ENCODE assay signal across 12 mouse cellular contexts in genomic region chr17:30116226-30116625, GRCm38 (mm10).
DNase-seq lines count a peak whose midpoint lies in the region; ATAC-seq lines count a peak whose summit lies in the region.
"Had no signal": no experiment of that assay in that cellular context is flagged by ENCODE, and none has a peak within 500 bp of the region (broad histone marks: within the 10 kb centered on the region; RNA-seq: fewer than 3 reads in every experiment).

No protein-coding gene starts in this region.

- H3K27ac ChIP-seq in hindbrain, embryonic 13.5 days: peak overlapping the region; percentile 35
- H3K27ac ChIP-seq in hindbrain, embryonic 11.5 days (ENCODE audit: low read depth, low read length): no peak overlapping the region
- no peak overlapping the region for H3K27ac ChIP-seq in hindbrain, embryonic 16.5 days (ENCODE audit: low read depth, low read length)
- H3K27ac ChIP-seq in kidney, embryonic 14.5 days (ENCODE audit: low read depth, low read length): no peak overlapping the region
- H3K27ac ChIP-seq: stomach, embryonic 15.5 days had no signal

- no peaks in the 10 kb centered on the region for H3K36me3 ChIP-seq in hindbrain, embryonic 13.5 days
- no peaks in the 10 kb centered on the region for H3K36me3 ChIP-seq in hindbrain, embryonic 11.5 days (ENCODE audit: control insufficient read depth, insufficient read depth, low read length)
- no peaks in the 10 kb centered on the region for H3K36me3 ChIP-seq in hindbrain, embryonic 16.5 days (ENCODE audit: control insufficient read depth, insufficient read depth, low read length)
- H3K36me3 ChIP-seq in kidney, embryonic 14.5 days (ENCODE audit: control insufficient read depth, insufficient read depth, low read length): no peaks in the 10 kb centered on the region
- H3K36me3 ChIP-seq: stomach, embryonic 15.5 days had no signal

- H3K27me3 ChIP-seq in hindbrain, embryonic 13.5 days: no peaks in the 10 kb centered on the region
- H3K27me3 ChIP-seq in hindbrain, embryonic 11.5 days (ENCODE audit: control insufficient read depth, insufficient read depth, low read length): no peaks in the 10 kb centered on the region
- no peaks in the 10 kb centered on the region for H3K27me3 ChIP-seq in hindbrain, embryonic 16.5 days (replicated peaks; ENCODE audit: control insufficient read depth, insufficient read depth, low read length)
- no peaks in the 10 kb centered on the region for H3K27me3 ChIP-seq in kidney, embryonic 14.5 days (ENCODE audit: control insufficient read depth, insufficient read depth, low read length)
- H3K27me3 ChIP-seq: stomach, embryonic 15.5 days had no signal

- DNase-seq in hindbrain, embryonic 11.5 days (ENCODE audit: low spot score): no peak
- DNase-seq in right cerebral cortex, postnatal 10 days (ENCODE audit: low spot score in 2 of 2): peak; percentile 61 to 72
- no peak for DNase-seq in right cerebral cortex, postnatal 4 days
- DNase-seq in thymus, postnatal 14 days: no peak
- DNase-seq: kidney, postnatal 25 days; liver; lung, postnatal 36 days; right cerebral cortex, postnatal 14 days had no signal

- H3K9ac ChIP-seq in hindbrain, embryonic 13.5 days: no peak overlapping the region
- H3K9ac ChIP-seq in hindbrain, embryonic 11.5 days (ENCODE audit: low read depth, low read length): no peak overlapping the region
- no peak overlapping the region for H3K9ac ChIP-seq in hindbrain, embryonic 16.5 days (ENCODE audit: low read depth, low read length)
- no peak overlapping the region for H3K9ac ChIP-seq in kidney, embryonic 14.5 days (ENCODE audit: low read depth, low read length)
- H3K9ac ChIP-seq: stomach, embryonic 15.5 days had no signal

- ATAC-seq in hindbrain, embryonic 13.5 days (ENCODE audit: low FRiP score): peak; percentile 36; the same call in 1 of the 2 replicates
- no peak for ATAC-seq in hindbrain, embryonic 11.5 days (ENCODE audit: low FRiP score)
- peak; percentile 90 for ATAC-seq in hindbrain, embryonic 16.5 days
- ATAC-seq in kidney, embryonic 14.5 days (ENCODE audit: low FRiP score, low TSS enrichment): no peak

- WGBS in hindbrain, embryonic 13.5 days: 64% methylated on average over 5 of the region's 5 CpGs
- 71% methylated on average over 5 of the region's 5 CpGs for WGBS in hindbrain, embryonic 11.5 days
- WGBS in hindbrain, embryonic 16.5 days: 72% methylated on average over 5 of the region's 5 CpGs
- 79% methylated on average over 5 of the region's 5 CpGs for WGBS in kidney, embryonic 14.5 days

- peaks cover 44% of the 10 kb centered on the region for H3K4me1 ChIP-seq in hindbrain, embryonic 13.5 days (replicated peaks)
- H3K4me1 ChIP-seq in hindbrain, embryonic 11.5 days (replicated peaks; ENCODE audit: control insufficient read depth, insufficient read depth, low read length): 0 out of 2 replicates have a peak, but pooled peaks cover 3% of the 10 kb centered on the region
- peaks cover 8% of the 10 kb centered on the region for H3K4me1 ChIP-seq in hindbrain, embryonic 16.5 days (ENCODE audit: control insufficient read depth, insufficient read depth, low read depth, low read length)
- peaks cover 8% of the 10 kb centered on the region; the same call in 1 of the 2 replicates for H3K4me1 ChIP-seq in kidney, embryonic 14.5 days (ENCODE audit: control insufficient read depth, insufficient read depth, low read length)
- H3K4me1 ChIP-seq: stomach, embryonic 15.5 days had no signal

- H3K4me3 ChIP-seq in hindbrain, embryonic 13.5 days: no peak overlapping the region
- H3K4me3 ChIP-seq in hindbrain, embryonic 11.5 days (ENCODE audit: low read depth, low read length): no peak overlapping the region
- H3K4me3 ChIP-seq in hindbrain, embryonic 16.5 days (ENCODE audit: low read length): no peak overlapping the region
- no peak overlapping the region for H3K4me3 ChIP-seq in kidney, embryonic 14.5 days (ENCODE audit: low read length)
- H3K4me3 ChIP-seq: stomach, embryonic 15.5 days had no signal

- no peak overlapping the region for H3K4me2 ChIP-seq in hindbrain, embryonic 13.5 days
- H3K4me2 ChIP-seq in hindbrain, embryonic 11.5 days (replicated peaks; ENCODE audit: low read depth, low read length): no peak overlapping the region
- H3K4me2 ChIP-seq in hindbrain, embryonic 16.5 days (ENCODE audit: low read length): no peak overlapping the region
- H3K4me2 ChIP-seq in kidney, embryonic 14.5 days (replicated peaks; ENCODE audit: low read depth, low read length): no peak overlapping the region
- H3K4me2 ChIP-seq: stomach, embryonic 15.5 days had no signal

- H3K9me3 ChIP-seq in hindbrain, embryonic 13.5 days: no peaks in the 10 kb centered on the region
- no peaks in the 10 kb centered on the region for H3K9me3 ChIP-seq in hindbrain, embryonic 11.5 days (ENCODE audit: control insufficient read depth, low read length)
- no peaks in the 10 kb centered on the region for H3K9me3 ChIP-seq in hindbrain, embryonic 16.5 days (ENCODE audit: control insufficient read depth, low read length)
- no peaks in the 10 kb centered on the region for H3K9me3 ChIP-seq in kidney, embryonic 14.5 days (ENCODE audit: control insufficient read depth, low read length)
- H3K9me3 ChIP-seq: stomach, embryonic 15.5 days had no signal

Comparison
In these comparisons a context has a peak if more than half of its experiments do, and no peak if none do; other contexts are left out.
1. ATAC-seq: peak in hindbrain, embryonic 13.5 days (single experiment) and hindbrain, embryonic 16.5 days (single experiment); none in hindbrain, embryonic 11.5 days (single experiment) and kidney, embryonic 14.5 days (single experiment).
2. DNase-seq: peak in right cerebral cortex, postnatal 10 days (2 of 2); none in hindbrain, embryonic 11.5 days (single experiment), right cerebral cortex, postnatal 4 days (single experiment) and thymus, postnatal 14 days (single experiment).